Mouse (Mus musculus) liver, embryonic 14.5 days (tissue): ENCODE measurements around the gene Amy2a5.
"Not testable (repeated sequence)": the region's sequence is repeated elsewhere in the genome, so short reads cannot be mapped to it uniquely, and the experiment has no call there.

ENCODE experiments used
- CTCF ChIP-seq: IDR thresholded peaks from 2 replicates; pipeline ENCODE4 v1.5.1; 2016; ENCODE audit warnings: antibody characterized with exemption, low read depth, control low read depth
- EP300 ChIP-seq: IDR thresholded peaks from 2 replicates; pipeline ENCODE4 v1.6.1; 2016; ENCODE audit warnings: antibody characterized with exemption, low read depth

DNA sequence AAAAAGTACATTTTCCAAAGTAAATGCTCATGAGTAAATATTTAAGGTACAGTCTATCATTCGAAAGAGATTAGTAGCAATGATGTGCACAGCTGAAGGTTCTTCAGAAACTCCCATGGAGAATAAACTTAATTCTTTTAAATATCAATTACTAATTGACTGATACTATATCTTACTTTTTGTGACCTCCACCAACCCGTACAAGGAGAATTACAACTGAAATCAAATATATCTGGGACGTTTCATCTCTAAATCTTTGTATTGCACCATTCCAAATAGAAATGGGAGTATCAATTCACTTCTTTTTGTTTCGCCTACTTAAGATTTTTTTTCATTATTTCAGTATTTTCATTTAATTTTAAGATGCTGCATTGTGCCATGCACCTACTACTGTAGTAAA lies at the start of gene Amy2a5:
- TF ChIP-seq CTCF, EP300: not testable (repeated sequence)
